Mouse (Mus musculus) embryonic facial prominence, embryonic 15.5 days (tissue): ENCODE data around the gene Sbp. TPM values are rescaled to one million over a fixed set of nuclear protein-coding genes. Genes with fewer than 3 reads are reported as not detected.

Source experiments
- ATAC-seq: fragments of 200-750 bp; cut with Nextera tagmentation; 2 replicates; pipeline ENCODE4 v1.8.0; 2017; ENCODE audit warnings: low read depth, moderate TSS enrichment; ENCODE audit not compliant: insufficient number of reproducible peaks, low FRiP score, low TSS enrichment
- H3K27ac ChIP-seq: fragments of 300-500 bp; sonication (generic); replicated peaks from 2 replicates; pipeline ENCODE4 v1.5.1; 2015; ENCODE audit warnings: mild to moderate bottlenecking, inconsistent platforms
- H3K27me3 ChIP-seq: fragments of 300-500 bp; sonication (generic); 2 replicates; pipeline ENCODE4 v1.6.1; 2015; ENCODE audit warnings: inconsistent platforms
- H3K36me3 ChIP-seq: fragments of 300-500 bp; sonication (generic); 2 replicates; pipeline ENCODE4 v1.6.1; 2015; ENCODE audit warnings: mild to moderate bottlenecking, inconsistent platforms
- H3K4me1 ChIP-seq: fragments of 300-500 bp; sonication (generic); 2 replicates; pipeline ENCODE4 v1.6.1; 2015; ENCODE audit warnings: inconsistent platforms
- H3K4me2 ChIP-seq: fragments of 300-500 bp; sonication (generic); replicated peaks from 2 replicates; pipeline ENCODE4 v1.6.1; 2015; ENCODE audit warnings: mild to moderate bottlenecking, inconsistent platforms
- H3K4me3 ChIP-seq: fragments of 300-500 bp; sonication (generic); replicated peaks from 2 replicates; pipeline ENCODE4 v1.5.1; 2015; ENCODE audit warnings: mild to moderate bottlenecking, inconsistent platforms
- H3K9ac ChIP-seq: fragments of 300-500 bp; sonication (generic); 2 replicates; pipeline ENCODE4 v1.6.1; 2015; ENCODE audit warnings: inconsistent platforms
- H3K9me3 ChIP-seq: fragments of 300-500 bp; sonication (generic); replicated peaks from 2 replicates; pipeline ENCODE4 v1.6.1; 2016; ENCODE audit warnings: inconsistent platforms
- WGBS: fragments of 180-500 bp; shearing (Covaris S2); methylation state at CpG from one replicate; pipeline ENCODE4 v1.1.7; 2015; 5-methylcytosine and 5-hydroxymethylcytosine counted together
- polyA plus RNA-seq: library from polyadenylated mRNA; unstranded; fragments of >200 nt; fragmentation: Nextera tagmentation; extraction: Ambion mirVana; gene quantifications from 2 replicates; pipeline ENCODE4 v1.2.1, GENCODE M21; 2015

Gene Sbp
- polyA plus RNA-seq, 1 experiment from 2014 or later = not detected

DNA sequence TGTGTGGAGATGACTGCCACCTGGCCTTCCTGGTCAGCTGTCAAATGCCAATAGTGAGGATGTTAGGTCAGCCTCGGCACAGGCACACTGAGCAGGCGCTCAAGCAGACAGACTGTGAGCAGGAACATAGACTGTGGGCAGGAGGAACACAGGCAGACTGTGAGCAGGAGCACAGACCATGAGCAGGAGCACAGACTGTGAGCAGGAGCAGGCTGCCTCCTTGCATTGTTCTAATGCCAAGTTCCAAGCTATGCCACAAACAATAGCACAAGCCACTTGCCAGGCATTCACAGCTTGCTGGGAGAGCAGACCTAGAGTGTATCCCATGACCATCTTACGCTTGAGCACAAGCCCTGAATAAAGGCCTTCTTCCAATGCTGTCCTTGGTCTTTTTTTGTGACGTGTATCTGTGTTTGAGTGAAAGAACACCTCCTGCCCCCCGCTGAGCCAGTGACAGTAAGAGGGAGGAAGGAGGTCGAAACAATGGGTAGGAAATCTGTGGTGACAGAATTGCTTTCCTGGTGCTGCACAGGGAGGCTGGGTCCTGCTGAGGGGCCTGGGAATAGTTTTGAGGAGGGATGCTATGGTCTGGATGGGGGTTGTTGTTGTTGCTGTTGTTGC lies 24.4 kb downstream of the Sbp start:
- Histone ChIP-seq H3K36me3 (no peaks in the 10 kb centered on the region), H3K4me3 (no peak overlapping the region), H3K9ac (no peak overlapping the region), H3K4me1 (no peaks in the 10 kb centered on the region), H3K27me3 (0 out of 2 replicates have a peak, but pooled peaks cover 3% of the 10 kb centered on the region), H3K9me3 (no peaks in the 10 kb centered on the region), H3K27ac (no peak overlapping the region), H3K4me2 (no peak overlapping the region)
- WGBS = 44% methylated on average over 6 of the region's 6 CpGs
- no peak for ATAC-seq

DNA sequence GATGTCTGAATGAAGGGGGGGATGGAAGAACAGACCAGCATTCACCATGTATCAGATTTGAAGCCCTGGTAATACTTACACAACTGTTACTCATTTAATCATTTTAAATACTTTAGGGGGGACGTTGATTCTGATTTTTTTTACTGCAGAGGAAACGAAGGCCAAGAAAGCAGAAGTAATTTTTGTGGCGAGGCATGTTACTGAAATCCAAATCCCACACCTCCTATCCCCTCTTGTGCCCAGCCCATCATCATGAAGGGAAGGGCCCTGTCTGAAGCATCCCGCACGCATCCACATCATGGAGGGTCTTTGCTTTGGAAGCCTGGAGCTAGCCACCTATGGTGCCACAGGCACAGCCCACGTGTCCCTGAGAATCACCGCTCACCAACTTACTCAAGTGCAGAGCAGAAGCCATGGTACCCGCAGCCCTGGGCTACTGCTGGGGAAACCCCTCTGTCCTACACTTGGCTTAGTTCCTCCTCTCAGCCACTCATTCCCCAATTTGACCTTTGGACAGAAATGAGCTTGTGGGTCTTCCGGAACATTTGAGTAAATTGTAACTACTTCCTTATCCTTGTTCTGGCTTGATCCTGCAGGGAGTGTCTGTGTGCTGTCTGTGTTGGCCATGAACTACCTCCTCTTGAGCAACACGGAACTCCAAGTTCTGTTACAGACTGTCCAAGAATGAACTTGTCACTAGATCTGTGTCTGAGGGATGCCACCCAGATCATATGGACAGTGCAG lies 25.4 kb downstream of the Sbp start:
- 72% methylated on average over 10 of the region's 10 CpGs for WGBS
- Histone ChIP-seq H3K4me1 (no peaks in the 10 kb centered on the region), H3K9me3 (no peaks in the 10 kb centered on the region), H3K27ac (no peak overlapping the region), H3K36me3 (no peaks in the 10 kb centered on the region), H3K27me3 (0 out of 2 replicates have a peak, but pooled peaks cover 3% of the 10 kb centered on the region), H3K4me2 (no peak overlapping the region), H3K9ac (no peak overlapping the region), H3K4me3 (no peak overlapping the region)
- ATAC-seq = no peak

DNA sequence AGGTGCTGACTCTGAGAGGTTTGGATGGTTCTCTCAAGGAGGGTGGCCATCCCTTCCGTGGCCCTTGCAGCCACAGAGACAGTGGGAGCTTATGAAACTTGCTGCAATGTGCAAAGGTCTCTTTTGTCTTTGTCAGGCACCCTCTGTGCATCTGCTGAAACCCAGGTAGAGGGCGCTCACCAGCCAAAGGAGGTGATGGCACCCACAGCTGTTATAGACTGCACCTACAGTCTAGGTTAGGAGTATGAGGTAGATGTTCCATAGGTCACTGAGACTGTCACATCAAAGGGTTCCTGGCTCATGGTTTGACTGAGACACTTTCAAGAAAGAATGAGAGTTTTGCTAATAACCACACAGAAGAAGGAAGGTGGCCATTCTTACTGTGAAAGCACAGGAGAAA lies 27.3 kb downstream of the Sbp start:
- H3K9ac ChIP-seq = no peak overlapping the region
- no peak for ATAC-seq
- H3K27ac ChIP-seq = no peak overlapping the region
- 43% methylated on average over 2 of the region's 2 CpGs for WGBS
- no peaks in the 10 kb centered on the region for H3K27me3 ChIP-seq
- no peaks in the 10 kb centered on the region for H3K9me3 ChIP-seq
- H3K36me3 ChIP-seq = no peaks in the 10 kb centered on the region
- H3K4me2 ChIP-seq = no peak overlapping the region
- no peaks in the 10 kb centered on the region for H3K4me1 ChIP-seq
- no peak overlapping the region for H3K4me3 ChIP-seq

DNA sequence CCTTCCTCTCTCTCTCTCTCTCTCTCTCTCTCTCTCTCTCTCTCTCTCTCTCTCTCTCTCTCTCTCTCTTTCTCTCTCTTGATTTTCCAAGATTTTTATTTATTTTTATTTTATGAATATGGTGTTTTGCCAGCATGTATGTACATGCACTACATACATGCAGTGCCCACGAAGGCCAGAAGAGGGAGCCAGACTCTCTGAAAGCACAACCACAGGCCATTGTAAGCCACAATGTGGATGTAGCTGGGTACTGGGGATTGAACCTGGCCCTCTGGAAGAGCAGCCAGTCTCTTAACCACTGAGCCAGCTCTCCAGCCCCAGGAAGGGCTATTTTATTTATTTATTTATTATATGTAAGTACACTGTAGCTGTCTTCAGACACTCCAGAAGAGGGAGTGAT lies 27.8 kb downstream of the Sbp start:
- H3K9ac ChIP-seq = no peak overlapping the region
- H3K9me3 ChIP-seq = no peaks in the 10 kb centered on the region
- WGBS = 0% methylated on average over 1 of the region's 1 CpGs

DNA sequence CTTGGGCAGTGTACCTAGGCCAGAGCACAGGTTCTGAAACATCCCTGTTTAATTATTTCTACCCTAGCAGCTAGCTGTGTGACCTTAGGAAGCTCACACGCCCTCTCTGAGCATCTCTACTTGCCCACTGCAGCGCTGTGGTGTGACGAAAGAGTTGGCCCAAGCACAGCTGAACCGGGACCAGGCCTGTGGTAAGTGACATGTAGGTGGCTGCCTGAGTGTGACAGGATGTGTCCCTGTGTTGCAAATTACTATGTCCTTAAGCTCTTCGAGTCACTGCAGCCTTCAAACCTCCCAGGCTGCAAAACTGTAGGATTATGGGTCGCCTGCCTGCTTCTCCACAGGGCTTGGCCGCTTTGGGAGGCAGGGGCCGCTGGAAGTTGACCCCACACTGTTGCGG lies 29.8 kb downstream of the Sbp start:
- 79% methylated on average over 9 of the region's 9 CpGs for WGBS
- Histone ChIP-seq H3K27ac (no peak overlapping the region), H3K4me3 (no peak overlapping the region), H3K9ac (no peak overlapping the region), H3K9me3 (no peaks in the 10 kb centered on the region), H3K36me3 (no peaks in the 10 kb centered on the region), H3K27me3 (no peaks in the 10 kb centered on the region), H3K4me1 (no peaks in the 10 kb centered on the region), H3K4me2 (no peak overlapping the region)
- ATAC-seq = no peak

More for the DNA sequence above, 27.8 kb downstream of the Sbp start:
- no peaks in the 10 kb centered on the region for H3K36me3 ChIP-seq
- no peaks in the 10 kb centered on the region for H3K27me3 ChIP-seq
- no peak overlapping the region for H3K4me2 ChIP-seq
- no peak for ATAC-seq
- H3K4me3 ChIP-seq = no peak overlapping the region
- no peaks in the 10 kb centered on the region for H3K4me1 ChIP-seq
- H3K27ac ChIP-seq = no peak overlapping the region

DNA sequence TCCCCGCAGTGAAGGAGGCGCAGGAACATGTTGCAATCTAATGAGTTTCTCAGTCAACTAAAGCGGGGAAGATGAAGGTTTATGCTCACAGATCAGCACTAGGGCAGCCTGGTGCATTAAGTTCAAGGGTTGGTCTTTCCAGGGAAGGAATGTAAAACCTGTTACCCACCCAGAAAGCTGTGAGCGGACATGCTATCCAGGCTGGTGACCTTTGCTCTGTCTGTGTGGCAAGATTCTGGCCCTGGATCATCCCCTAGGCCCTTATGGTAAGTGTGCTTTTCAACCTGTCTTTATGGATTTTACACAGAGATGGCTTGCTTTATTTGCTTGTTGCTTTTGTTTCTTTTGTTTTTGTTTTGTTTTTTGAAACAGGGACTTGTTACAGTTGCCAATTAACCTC lies 35.2 kb downstream of the Sbp start:
- no peak overlapping the region for H3K4me2 ChIP-seq
- H3K27ac ChIP-seq = no peak overlapping the region
- H3K4me3 ChIP-seq = no peak overlapping the region
- H3K36me3 ChIP-seq = no peaks in the 10 kb centered on the region
- WGBS = 68% methylated on average over 4 of the region's 4 CpGs
- no peak for ATAC-seq
- no peaks in the 10 kb centered on the region for H3K9me3 ChIP-seq
- H3K9ac ChIP-seq = no peak overlapping the region
- H3K4me1 ChIP-seq = no peaks in the 10 kb centered on the region
- H3K27me3 ChIP-seq = no peaks in the 10 kb centered on the region

DNA sequence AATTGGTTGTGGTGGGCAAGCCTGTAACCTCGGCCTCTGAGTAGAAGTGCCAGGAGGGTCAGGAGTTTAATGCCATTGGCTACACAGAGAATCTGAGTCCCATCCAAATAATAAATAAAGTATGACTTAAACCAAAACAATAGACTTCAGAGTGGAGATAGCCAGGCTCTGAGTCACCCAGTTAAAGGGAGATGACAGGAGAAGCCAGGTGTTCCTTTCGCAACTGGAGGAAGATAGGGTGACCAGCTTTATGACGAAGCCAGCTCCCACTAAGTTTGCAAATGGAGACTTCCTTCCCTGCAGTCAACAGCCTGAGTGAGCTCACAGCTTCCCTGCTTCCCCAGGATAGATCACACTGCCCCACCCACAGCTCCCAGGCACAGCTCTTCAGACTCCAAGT lies 38.0 kb downstream of the Sbp start:
- Histone ChIP-seq H3K9me3 (no peaks in the 10 kb centered on the region), H3K4me2 (no peak overlapping the region), H3K27ac (no peak overlapping the region), H3K4me3 (no peak overlapping the region), H3K36me3 (no peaks in the 10 kb centered on the region), H3K4me1 (no peaks in the 10 kb centered on the region), H3K9ac (no peak overlapping the region), H3K27me3 (no peaks in the 10 kb centered on the region; the same call in 1 of the 2 replicates)
- ATAC-seq = no peak
- 43% methylated on average over 3 of the region's 3 CpGs for WGBS

DNA sequence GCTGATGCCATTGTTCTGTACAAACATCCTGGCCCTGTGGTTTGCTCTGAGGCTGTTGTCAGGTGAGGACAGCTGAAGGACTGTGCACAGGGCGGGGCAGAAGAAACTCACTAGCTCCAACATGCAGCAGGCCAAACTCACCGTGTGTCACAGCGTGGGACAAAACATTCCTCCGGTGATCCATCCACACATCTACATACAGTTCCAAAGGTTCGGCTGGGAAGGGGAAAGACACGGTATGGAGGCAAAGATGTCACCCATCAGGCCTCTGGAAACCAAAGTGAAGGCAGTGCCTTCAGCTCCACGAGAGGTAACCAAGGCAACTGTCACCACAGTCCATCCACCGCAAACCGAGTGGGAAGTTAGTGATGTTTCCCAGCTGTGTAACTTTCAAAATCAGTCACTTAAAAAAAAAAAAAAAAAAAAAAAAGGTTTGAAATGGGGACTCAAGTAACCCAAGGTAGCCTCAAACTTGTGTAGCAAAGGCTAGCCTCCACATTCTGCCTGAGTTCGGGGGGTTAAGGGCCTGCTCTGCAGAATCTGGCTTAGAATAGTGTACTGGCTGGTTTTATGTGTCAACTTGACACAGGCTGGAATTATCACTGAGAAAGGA lies 38.9 kb downstream of the Sbp start, which contains the start of gene Prss30:
Prss30 (minus strand) TSS at position 270 of the 613 bp plus-strand sequence.
- Histone ChIP-seq H3K4me1 (no peaks in the 10 kb centered on the region), H3K27ac (no peak within 1 kb of the TSS), H3K27me3 (no peaks in the 10 kb centered on the region; the same call in 1 of the 2 replicates), H3K9ac (no peak within 1 kb of the TSS), H3K4me2 (no peak within 1 kb of the TSS), H3K9me3 (no peaks in the 10 kb centered on the region), H3K36me3 (no peaks in the 10 kb centered on the region), H3K4me3 (no peak within 1 kb of the TSS)
- ATAC-seq = no peak
- WGBS = 65% methylated on average over 10 of the region's 10 CpGs

DNA sequence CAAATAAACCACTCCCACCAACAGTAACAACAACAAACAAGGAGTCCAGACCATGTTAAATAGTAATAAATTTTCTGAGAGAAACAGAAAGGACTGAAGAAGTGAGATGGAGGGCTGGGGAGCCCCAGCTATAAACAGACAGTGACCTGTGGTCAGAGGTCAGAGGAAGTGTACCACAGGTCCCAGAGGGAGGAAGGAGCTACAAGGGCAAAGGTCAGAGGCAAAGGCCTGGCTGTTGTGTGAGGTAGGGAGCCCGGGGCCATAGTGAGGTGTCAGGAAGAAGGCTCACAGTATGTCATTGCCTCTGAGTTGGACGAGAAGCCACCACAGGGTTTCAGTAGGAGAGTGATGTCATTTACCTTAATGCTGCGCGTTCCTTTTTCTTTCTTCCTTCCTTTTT lies 41.4 kb downstream of the Sbp start:
- H3K27me3 ChIP-seq = no peaks in the 10 kb centered on the region; the same call in 1 of the 2 replicates
- H3K4me1 ChIP-seq = no peaks in the 10 kb centered on the region
- H3K9me3 ChIP-seq = no peaks in the 10 kb centered on the region
- WGBS = 34% methylated on average over 4 of the region's 4 CpGs
- no peak for ATAC-seq
- H3K4me2 ChIP-seq = no peak overlapping the region
- H3K4me3 ChIP-seq = no peak overlapping the region
- no peak overlapping the region for H3K27ac ChIP-seq
- H3K9ac ChIP-seq = no peak overlapping the region
- no peaks in the 10 kb centered on the region for H3K36me3 ChIP-seq

DNA sequence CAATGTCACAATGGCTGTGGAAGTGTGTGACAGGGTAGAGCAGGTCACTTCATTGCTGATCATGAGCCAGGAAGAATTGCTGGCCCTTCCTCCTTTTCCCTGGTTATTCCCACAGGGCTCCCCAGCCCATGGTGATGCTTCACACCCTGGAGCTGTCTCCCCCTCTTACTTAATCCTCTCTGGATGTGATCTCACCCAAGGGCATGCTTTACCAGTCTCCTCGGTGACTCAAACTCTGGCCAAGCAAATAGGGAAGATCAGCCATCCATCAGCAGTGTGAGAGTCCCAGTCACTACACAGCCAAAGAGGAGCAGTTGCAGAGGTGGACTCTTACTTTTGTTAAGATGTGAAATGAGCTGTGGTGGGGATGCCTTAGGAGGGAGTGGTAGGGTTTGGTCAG lies 43.5 kb downstream of the Sbp start:
- H3K9ac ChIP-seq = no peak overlapping the region
- H3K4me3 ChIP-seq = no peak overlapping the region
- no peaks in the 10 kb centered on the region for H3K9me3 ChIP-seq
- no peaks in the 10 kb centered on the region for H3K36me3 ChIP-seq
- no peak overlapping the region for H3K27ac ChIP-seq
- no peaks in the 10 kb centered on the region for H3K4me1 ChIP-seq
- ATAC-seq = no peak
- H3K4me2 ChIP-seq = no peak overlapping the region
- WGBS = 66% methylated on average over 1 of the region's 1 CpGs
- H3K27me3 ChIP-seq = no peaks in the 10 kb centered on the region; the same call in 1 of the 2 replicates

DNA sequence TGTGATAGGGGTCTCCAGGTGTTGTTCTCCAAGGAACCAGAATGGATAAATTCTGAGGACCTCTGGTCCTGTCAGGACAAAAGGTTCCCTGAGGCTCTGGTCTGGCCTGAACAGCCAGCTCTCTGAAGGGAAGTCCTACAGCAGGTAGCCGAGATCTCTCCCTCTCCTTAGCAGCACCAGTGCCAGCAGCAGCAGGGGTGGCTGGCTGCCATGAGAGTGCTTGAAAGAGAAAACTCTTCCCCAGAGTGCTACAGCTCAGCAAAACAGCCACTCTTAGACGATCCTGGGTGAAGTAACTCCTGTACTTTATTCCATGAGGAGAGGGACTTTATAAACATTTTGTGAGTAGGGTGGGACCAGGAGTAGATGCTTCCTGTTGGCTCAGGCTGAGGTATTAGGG lies 48.3 kb downstream of the Sbp start:
- Histone ChIP-seq H3K4me3 (no peak overlapping the region), H3K4me1 (peaks cover 8% of the 10 kb centered on the region; the same call in 1 of the 2 replicates), H3K27me3 (no peaks in the 10 kb centered on the region), H3K9ac (no peak overlapping the region), H3K4me2 (no peak overlapping the region), H3K9me3 (no peaks in the 10 kb centered on the region), H3K36me3 (no peaks in the 10 kb centered on the region), H3K27ac (no peak overlapping the region)
- WGBS = 41% methylated on average over 2 of the region's 2 CpGs
- ATAC-seq = no peak
